Mouse (Mus musculus) heart, adult 11 months (tissue): ENCODE data around the gene Sncg.
"Not testable (repeated sequence)": the region's sequence is repeated elsewhere in the genome, so short reads cannot be mapped to it uniquely, and the experiment has no call there.

ENCODE experiments used
- DNase-seq: peaks from one replicate; pipeline ENCODE4 v3.0.0; 2022

Sncg gene

GRCm38 (mm10) chr14:34370203-34370602 lies 4.4 kb downstream of the Sncg start:
- DNase-seq, result peak; percentile 89

- DNase-seq, result no peak
Observed at GRCm38 (mm10) chr14:34365147-34365507, 9.5 kb downstream of the Sncg start.

GRCm38 (mm10) chr14:34364254-34365146 lies 10.1 kb downstream of the Sncg start:
- DNase-seq, result not testable (repeated sequence)

GRCm38 (mm10) chr14:34363490-34364253 lies 10.9 kb downstream of the Sncg start:
- DNase-seq, result peak; percentile 99

- peak; percentile 98 for DNase-seq
Observed at GRCm38 (mm10) chr14:34362726-34363445, 11.7 kb downstream of the Sncg start.

- DNase-seq, result no peak
Observed at GRCm38 (mm10) chr14:34362135-34362534, 12.5 kb downstream of the Sncg start.

- no peak for DNase-seq
Observed at GRCm38 (mm10) chr14:34360251-34360650, 14.3 kb downstream of the Sncg start.

GRCm38 (mm10) chr14:34359676-34360244 lies 14.8 kb downstream of the Sncg start:
- DNase-seq, result no peak

GRCm38 (mm10) chr14:34357671-34358455 lies 16.7 kb downstream of the Sncg start:
- DNase-seq, result peak; percentile 92

- DNase-seq, result peak; percentile 85
Observed at GRCm38 (mm10) chr14:34355301-34355700, 19.3 kb downstream of the Sncg start, which contains the start of gene Fam25c. Gene Fam25c, minus strand, starts transcription at chr14:34355433.

- DNase-seq, result no peak
Observed at GRCm38 (mm10) chr14:34354456-34354855, 20.1 kb downstream of the Sncg start.

GRCm38 (mm10) chr14:34353326-34353725 lies 21.3 kb downstream of the Sncg start:
- DNase-seq, result no peak

- peak; percentile 57 for DNase-seq
Observed at GRCm38 (mm10) chr14:34352523-34352922, 22.1 kb downstream of the Sncg start.

- no peak for DNase-seq
Observed at GRCm38 (mm10) chr14:34351660-34352059, 22.9 kb downstream of the Sncg start.

GRCm38 (mm10) chr14:34349007-34349406 lies 25.6 kb downstream of the Sncg start:
- DNase-seq, result peak; percentile 71

GRCm38 (mm10) chr14:34348301-34348700 lies 26.3 kb downstream of the Sncg start:
- DNase-seq, result peak; percentile 73

- peak; percentile 71 for DNase-seq
Observed at GRCm38 (mm10) chr14:34347084-34347483, 27.5 kb downstream of the Sncg start.

GRCm38 (mm10) chr14:34345771-34346566 lies 28.6 kb downstream of the Sncg start:
- DNase-seq, result no peak

- peak; percentile 66 for DNase-seq
Observed at GRCm38 (mm10) chr14:34344361-34344760, 30.2 kb downstream of the Sncg start.

- DNase-seq, result peak; percentile 83
Observed at GRCm38 (mm10) chr14:34343078-34343477, 31.5 kb downstream of the Sncg start.

GRCm38 (mm10) chr14:34341993-34342392 lies 32.6 kb downstream of the Sncg start:
- peak; percentile 6 for DNase-seq
